Mouse (Mus musculus): ENCODE results near the gene Auts2. TPM values are rescaled to one million over a fixed set of nuclear protein-coding genes. Genes with fewer than 3 reads are reported as not detected.

Auts2 gene
- total and polyA plus RNA-seq, 3 experiments, result not detected

GRCm38 (mm10) chr5:131749211-131749610 lies 793.9 kb downstream of the Auts2 start:
- in situ Hi-C loops (cut with MboI; ENCODE audit: low pct_ligation_motif_present, low pct_unique_long_range_greater_than_20kb, low sequenced_read_pairs), result no loop called here
- H3K4me1 ChIP-seq (ENCODE audit: control insufficient read depth in 1 of 2, insufficient read depth in 2 of 2), result no peaks in the 10 kb centered on the region

DNA sequence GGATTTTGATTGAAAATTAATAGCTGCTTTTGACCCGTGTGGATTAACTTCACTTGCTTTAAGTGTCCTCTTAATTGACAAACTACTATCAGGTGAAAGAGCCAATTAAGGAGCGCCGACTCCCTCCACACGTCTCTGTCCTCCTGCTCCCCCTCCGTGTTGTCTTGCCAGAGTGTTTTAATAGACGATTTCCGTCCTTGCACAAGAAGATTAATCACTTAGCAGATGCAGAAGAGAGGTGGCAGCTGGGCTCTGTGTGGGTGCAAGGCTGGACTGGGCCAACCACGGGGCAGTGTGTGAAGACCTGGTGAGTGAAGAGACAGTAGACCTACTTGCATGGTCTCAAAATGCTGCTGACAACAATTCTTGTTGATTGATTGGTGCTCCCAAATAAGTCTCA lies 800.1 kb downstream of the Auts2 start:
- in situ Hi-C loops (cut with MboI; ENCODE audit: low pct_ligation_motif_present, low pct_unique_long_range_greater_than_20kb, low sequenced_read_pairs), result no loop called here
- Histone ChIP-seq H3K36me3 (replicated peaks in 1 of 2; ENCODE audit: control insufficient read depth in 1 of 2, insufficient read depth in 1 of 2, low read length in 1 of 2) (no peaks in the 10 kb centered on the region), H3K27me3 (replicated peaks) (no peaks in the 10 kb centered on the region), H3K4me3 (replicated peaks in 1 of 3; ENCODE audit: low read depth in 2 of 3, low read length in 2 of 3, poor library complexity in 1 of 3) (no peak overlapping the region), H3K4me1 (ENCODE audit: control insufficient read depth in 1 of 2, insufficient read depth in 2 of 2) (no peaks in the 10 kb centered on the region), H3K9ac (ENCODE audit: insufficient read depth, low read depth) (no peak overlapping the region), H3K79me2 (replicated peaks; ENCODE audit: control insufficient read depth, extremely low read depth, insufficient read depth, poor library complexity, severe bottlenecking) (no peaks in the 10 kb centered on the region), H3K27ac (ENCODE audit: insufficient read depth, low read depth) (no peak overlapping the region), H3K9me3 (replicated peaks; ENCODE audit: low read length) (peaks cover 90% of the 10 kb centered on the region), H3K4me2 (ENCODE audit: insufficient read depth, low read depth, poor library complexity, severe bottlenecking) (no peak overlapping the region)
- TF ChIP-seq SIN3A (IDR thresholded peaks at IDR 0.05; ENCODE audit: low read length) (no peak), USF1 (IDR thresholded peaks at IDR 0.05; ENCODE audit: low read depth, low read length) (no peak), NELFE (IDR thresholded peaks at IDR 0.05; ENCODE audit: low read depth, low read length) (no peak), ZC3H11A (IDR thresholded peaks at IDR 0.05; ENCODE audit: low read depth, low read length) (no peak), ETS1 (conservative IDR thresholded peaks at IDR 0.05; ENCODE audit: low read depth, low read length) (no peak), POLR2AphosphoS2 (IDR thresholded peaks at IDR 0.05; ENCODE audit: low read depth, low read length) (no peak), RAD21 (IDR thresholded peaks at IDR 0.05; ENCODE audit: low read depth, low read length) (no peak), MAFK (IDR thresholded peaks at IDR 0.05; ENCODE audit: insufficient replicate concordance, low read length) (no peak), USF2 (conservative IDR thresholded peaks at IDR 0.05; ENCODE audit: low read depth, low read length) (no peak), MAX (IDR thresholded peaks at IDR 0.05; ENCODE audit: low read length) (no peak), TBP (conservative IDR thresholded peaks at IDR 0.05; ENCODE audit: low read depth, low read length) (no peak), RCOR1 (conservative IDR thresholded peaks at IDR 0.05; ENCODE audit: low read depth, low read length) (no peak), CHD2 (IDR thresholded peaks at IDR 0.05; ENCODE audit: low read length) (no peak), ZMIZ1 (IDR thresholded peaks at IDR 0.05; ENCODE audit: low read depth, low read length) (no peak), JUN (IDR thresholded peaks at IDR 0.05; ENCODE audit: insufficient read depth, low read depth, low read length) (no peak), ELF1 (IDR thresholded peaks at IDR 0.05; ENCODE audit: low read depth, low read length) (no peak), KAT2A (IDR thresholded peaks at IDR 0.05; ENCODE audit: insufficient replicate concordance, low read length) (no peak)
- dilution Hi-C loops (cut with MboI; ENCODE audit: extremely low pct_ligation_motif_present, extremely low pct_unique_long_range_greater_than_20kb, low sequenced_read_pairs), result no loop called here
- no peak for DNase-seq (ENCODE audit: extremely low read depth)

More at GRCm38 (mm10) chr5:131749211-131749610, 793.9 kb downstream of the Auts2 start:
- DNase-seq (ENCODE audit: extremely low read depth), result no peak
- dilution Hi-C loops (cut with MboI; ENCODE audit: extremely low pct_ligation_motif_present, extremely low pct_unique_long_range_greater_than_20kb, low sequenced_read_pairs), result no loop called here
- Histone ChIP-seq H3K36me3 (replicated peaks in 1 of 2; ENCODE audit: control insufficient read depth in 1 of 2, insufficient read depth in 1 of 2, low read length in 1 of 2) (no peaks in the 10 kb centered on the region), H3K4me2 (ENCODE audit: insufficient read depth, low read depth, poor library complexity, severe bottlenecking) (no peak overlapping the region), H3K9ac (ENCODE audit: insufficient read depth, low read depth) (no peak overlapping the region), H3K4me3 (replicated peaks in 1 of 3; ENCODE audit: low read depth in 2 of 3, low read length in 2 of 3, poor library complexity in 1 of 3) (no peak overlapping the region), H3K27ac (ENCODE audit: insufficient read depth, low read depth) (no peak overlapping the region), H3K9me3 (replicated peaks; ENCODE audit: low read length) (peaks cover 80% of the 10 kb centered on the region), H3K27me3 (replicated peaks) (no peaks in the 10 kb centered on the region), H3K79me2 (replicated peaks; ENCODE audit: control insufficient read depth, extremely low read depth, insufficient read depth, poor library complexity, severe bottlenecking) (no peaks in the 10 kb centered on the region)
- no peak for TF ChIP-seq NRF1 (IDR thresholded peaks at IDR 0.05; ENCODE audit: low read depth, low read length)

Data from CH12.LX (cell line).